Mouse (Mus musculus) limb, embryonic 15.5 days (tissue): ENCODE data around the gene Cytip. TPM values are rescaled to one million over a fixed set of nuclear protein-coding genes. Genes with fewer than 3 reads are reported as not detected.

Experiments
- polyA plus RNA-seq: library from polyadenylated mRNA; unstranded; fragments of >200 nt; fragmentation: Nextera tagmentation; extraction: Ambion mirVana; gene quantifications from 2 replicates; pipeline ENCODE4 v1.2.1, GENCODE M21; 2015

Cytip gene
- polyA plus RNA-seq, 1 experiment from 2014 or later = 2.8 TPM

Other genes starting within 250 kb of the Cytip start
- 3.0 and 5.1 TPM in 2 replicates for gene Galnt5, start 197.6 kb downstream of the Cytip start, polyA plus RNA-seq
- gene Ermn, start 142.7 kb downstream of the Cytip start, polyA plus RNA-seq = 0.12 and 0.19 TPM in 2 replicates
- gene Acvr1c, start 162.4 kb upstream of the Cytip start, polyA plus RNA-seq = 0.05 and 0.17 TPM in 2 replicates